Mouse (Mus musculus) lung, adult 2 months (tissue): ENCODE results near the gene Lypd1.

ENCODE experiments used
- CTCF ChIP-seq: fragments of 200-500 bp; IDR thresholded peaks from 2 replicates; pipeline ENCODE4 v1.5.1; 2011; ENCODE audit warnings: mild to moderate bottlenecking, low read length, control low read depth; ENCODE audit not compliant: insufficient read depth
- POLR2A ChIP-seq: fragments of 200-500 bp; IDR thresholded peaks from 2 replicates; pipeline ENCODE4 v1.6.1; 2011; ENCODE audit warnings: low read depth, mild to moderate bottlenecking, control low read depth, low read length, borderline replicate concordance; ENCODE audit errors: extremely low read depth

DNA sequence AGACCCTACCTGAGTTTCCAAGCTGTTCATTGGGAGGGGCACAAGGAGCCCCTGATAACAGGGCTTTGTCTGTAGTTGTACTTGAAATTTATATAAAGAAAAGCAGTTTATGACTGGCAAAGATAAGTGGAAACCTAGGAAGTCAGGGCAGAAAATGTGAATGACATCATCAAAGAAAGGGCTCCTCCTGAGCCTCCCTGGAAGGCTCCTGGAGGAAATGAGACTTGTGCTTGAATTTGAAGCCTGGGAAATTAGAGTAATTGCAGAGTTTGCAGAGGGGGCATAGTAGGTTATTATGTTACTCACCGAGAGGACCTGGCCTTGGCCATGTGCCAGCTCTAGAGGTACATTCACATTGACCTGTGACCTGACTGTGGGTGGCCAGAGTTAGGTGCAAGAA, 75.4 kb downstream of the Lypd1 start:
- no peak for TF ChIP-seq CTCF
- no peak for TF ChIP-seq POLR2A
